Comparison of ENCODE assay signal across 8 mouse cellular contexts in genomic region chr5:149228700-149229618, GRCm38 (mm10). TPM values are rescaled to one million over a fixed set of nuclear protein-coding genes. Genes with fewer than 3 reads are reported as not detected.
DNase-seq lines count a peak whose midpoint lies in the region; ATAC-seq lines count a peak whose summit lies in the region.

No protein-coding gene starts in this region.

- peaks cover 6% of the 10 kb centered on the region; the same call in 1 of the 2 replicates for H3K4me1 ChIP-seq in heart, embryonic 10.5 days
- peaks cover 19% of the 10 kb centered on the region for H3K4me1 ChIP-seq in kidney, embryonic 15.5 days

- H3K9me3 ChIP-seq in heart, embryonic 10.5 days: no peaks in the 10 kb centered on the region
- H3K9me3 ChIP-seq in kidney, embryonic 15.5 days (replicated peaks): no peaks in the 10 kb centered on the region

- H3K27me3 ChIP-seq in heart, embryonic 10.5 days (ENCODE audit: insufficient read depth, poor library complexity, severe bottlenecking): no peaks in the 10 kb centered on the region
- no peaks in the 10 kb centered on the region for H3K27me3 ChIP-seq in kidney, embryonic 15.5 days

- H3K9ac ChIP-seq in kidney, embryonic 15.5 days: peak overlapping the region; percentile 39; the same call in 1 of the 2 replicates

- peak overlapping the region; percentile 66 for H3K4me3 ChIP-seq in heart, embryonic 10.5 days
- H3K4me3 ChIP-seq in kidney, embryonic 15.5 days (replicated peaks): peak overlapping the region; percentile 60

- no peaks in the 10 kb centered on the region for H3K36me3 ChIP-seq in heart, embryonic 10.5 days
- no peaks in the 10 kb centered on the region for H3K36me3 ChIP-seq in kidney, embryonic 15.5 days

- DNase-seq in B cell, adult 2 months: peak; percentile 99
- peak; percentile 97 for DNase-seq in brain, adult 2 months (ENCODE audit: low read depth, low spot score)
- peak; percentile 97 for DNase-seq in heart, embryonic 10.5 days (ENCODE audit: low spot score)
- peak; percentile 97 for DNase-seq in liver
- DNase-seq in spleen, postnatal 4 days (ENCODE audit: low spot score in 2 of 2): peak; percentile 98 to 100

- 3% methylated on average over 55 of the region's 55 CpGs for WGBS in heart, embryonic 10.5 days
- 3% methylated on average over 55 of the region's 55 CpGs for WGBS in kidney, embryonic 15.5 days

- peak overlapping the region; percentile 56 for H3K4me2 ChIP-seq in kidney, embryonic 15.5 days

- peak overlapping the region; percentile 95 for H3K27ac ChIP-seq in heart, embryonic 10.5 days
- H3K27ac ChIP-seq in kidney, embryonic 15.5 days: peak overlapping the region; percentile 94

- peak; percentile 97 for ATAC-seq in erythroblast, adult 5-6 weeks (replicated peaks; ENCODE audit: low FRiP score, poor library complexity, severe bottlenecking)
- ATAC-seq in kidney, embryonic 15.5 days (replicated peaks; ENCODE audit: low FRiP score): peak; percentile 99
- ATAC-seq in monocyte, adult 5-6 weeks (replicated peaks; ENCODE audit: insufficient number of reproducible peaks, low FRiP score, low TSS enrichment, poor library complexity, severe bottlenecking): peak; percentile 91

RNA-seq across cellular contexts. Expression of gene Alox5ap, which starts 35.6 kb away (rescaled TPM):
- 202 and 238 TPM in 2 replicates for total RNA-seq in erythroblast, adult 5-6 weeks (2015; ENCODE audit: low replicate concordance)
- total RNA-seq in erythroblast, adult 5-6 weeks (2017; ENCODE audit: low replicate concordance): 173 and 187 TPM in 2 replicates
- 4.3 and 4.5 TPM in 2 replicates for polyA plus RNA-seq in heart, embryonic 10.5 days (2016; fragmentation: Nextera tagmentation; extraction: Ambion mirVana)
- 12.4 and 13.3 TPM in 2 replicates for polyA plus RNA-seq in kidney, embryonic 15.5 days (2015; fragmentation: Nextera tagmentation; extraction: Ambion mirVana)
- total RNA-seq in monocyte, adult 5-6 weeks (2017): 440 to 1,079 TPM (median 1,051 TPM) in 3 replicates

RNA-seq across cellular contexts. Expression of gene Hmgb1, which starts 44.7 kb away (rescaled TPM):
- total RNA-seq in erythroblast, adult 5-6 weeks (2015; ENCODE audit: low replicate concordance): 310 and 337 TPM in 2 replicates
- total RNA-seq in erythroblast, adult 5-6 weeks (2017; ENCODE audit: low replicate concordance): 224 and 253 TPM in 2 replicates
- polyA plus RNA-seq in heart, embryonic 10.5 days (2016; fragmentation: Nextera tagmentation; extraction: Ambion mirVana): 757 and 1,068 TPM in 2 replicates
- 1,463 and 1,782 TPM in 2 replicates for polyA plus RNA-seq in kidney, embryonic 15.5 days (2015; fragmentation: Nextera tagmentation; extraction: Ambion mirVana)
- 536 to 650 TPM (median 623 TPM) in 3 replicates for total RNA-seq in monocyte, adult 5-6 weeks (2017)

RNA-seq across cellular contexts. Expression of gene Uspl1, which starts 44.8 kb away (rescaled TPM):
- 5.2 and 7.5 TPM in 2 replicates for total RNA-seq in erythroblast, adult 5-6 weeks (2015; ENCODE audit: low replicate concordance)
- total RNA-seq in erythroblast, adult 5-6 weeks (2017; ENCODE audit: low replicate concordance): 10.0 and 15.1 TPM in 2 replicates
- polyA plus RNA-seq in heart, embryonic 10.5 days (2016; fragmentation: Nextera tagmentation; extraction: Ambion mirVana): 45.9 and 53.7 TPM in 2 replicates
- 40.0 and 44.8 TPM in 2 replicates for polyA plus RNA-seq in kidney, embryonic 15.5 days (2015; fragmentation: Nextera tagmentation; extraction: Ambion mirVana)
- 55.5 to 70.2 TPM (median 59.1 TPM) in 3 replicates for total RNA-seq in monocyte, adult 5-6 weeks (2017)

Comparison
In these comparisons a context has a peak if more than half of its experiments do, and no peak if none do; other contexts are left out.
1. Peak in every context shown above with its lines: DNase-seq, ATAC-seq, H3K4me3 ChIP-seq and H3K27ac ChIP-seq.